Mouse (Mus musculus): ENCODE measurements around the gene Rsph3a.
"Not testable (repeated sequence)": the region's sequence is repeated elsewhere in the genome, so short reads cannot be mapped to it uniquely, and the experiment has no call there.

DNA sequence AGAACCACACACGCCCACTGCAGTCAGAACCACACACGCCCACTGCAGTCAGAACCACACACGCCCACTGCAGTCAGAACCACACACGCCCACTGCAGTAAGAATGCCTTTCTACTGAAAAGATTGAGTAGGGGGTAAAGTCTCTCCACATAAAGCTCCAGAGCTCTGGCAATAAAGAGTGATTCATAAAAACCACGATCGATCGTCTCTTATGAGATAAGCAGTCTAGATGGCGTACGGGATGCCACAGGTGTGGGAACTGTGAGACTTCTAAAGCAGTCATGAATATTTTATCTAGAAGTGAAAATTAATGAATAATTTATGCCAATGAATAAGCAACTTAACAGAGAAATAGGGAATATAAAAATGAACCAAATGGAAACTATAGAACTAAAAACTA lies 11.8 kb downstream of the Rsph3a start:
- not testable (repeated sequence) for TF ChIP-seq CTCF (IDR thresholded peaks at IDR 0.05; ENCODE audit: low read depth, low read length); GATA1 (IDR thresholded peaks at IDR 0.05; ENCODE audit: borderline replicate concordance, low read length)
